ENCODE assay signal across 8 mouse cellular contexts in genomic region chr19:6291117-6291781, GRCm38 (mm10). TPM values are rescaled to one million over a fixed set of nuclear protein-coding genes. Genes with fewer than 3 reads are reported as not detected.
DNase-seq lines count a peak whose midpoint lies in the region; ATAC-seq lines count a peak whose summit lies in the region.

No protein-coding gene starts in this region.

- peak; percentile 55 to 68 for DNase-seq in cerebellum, postnatal 14 days
- peak; percentile 61 for DNase-seq in liver, embryonic 13.5 days
- no peak for DNase-seq in c-Kit-positive CD71-positive TER-119-positive erythroid progenitor cells, embryonic 14.5 days (ENCODE audit: low spot score)
- DNase-seq in layer of hippocampus, adult 18-20 months (ENCODE audit: low spot score in 2 of 2) = no peak

- peaks cover 24% of the 10 kb centered on the region for H3K4me1 ChIP-seq in hindbrain, embryonic 13.5 days (replicated peaks)
- 0 out of 2 replicates have a peak, but pooled peaks cover 5% of the 10 kb centered on the region for H3K4me1 ChIP-seq in hindbrain, embryonic 12.5 days
- peaks cover 18% of the 10 kb centered on the region; the same call in 1 of the 2 replicates for H3K4me1 ChIP-seq in hindbrain, embryonic 15.5 days (replicated peaks)
- peaks cover 86% of the 10 kb centered on the region for H3K4me1 ChIP-seq in liver, embryonic 13.5 days (replicated peaks)

- H3K27ac ChIP-seq in hindbrain, embryonic 13.5 days = no peak overlapping the region
- no peak overlapping the region for H3K27ac ChIP-seq in hindbrain, embryonic 12.5 days
- peak overlapping the region; percentile 38 for H3K27ac ChIP-seq in hindbrain, embryonic 15.5 days (replicated peaks)
- H3K27ac ChIP-seq in liver, embryonic 13.5 days = peak overlapping the region; percentile 93

- H3K9me3 ChIP-seq in hindbrain, embryonic 13.5 days = no peaks in the 10 kb centered on the region
- no peaks in the 10 kb centered on the region for H3K9me3 ChIP-seq in hindbrain, embryonic 12.5 days (replicated peaks)
- no peaks in the 10 kb centered on the region for H3K9me3 ChIP-seq in hindbrain, embryonic 15.5 days
- no peaks in the 10 kb centered on the region for H3K9me3 ChIP-seq in liver, embryonic 13.5 days (replicated peaks)

- no peak for ATAC-seq in hindbrain, embryonic 13.5 days (ENCODE audit: low FRiP score)
- no peak for ATAC-seq in hindbrain, embryonic 12.5 days (ENCODE audit: low FRiP score)
- no peak for ATAC-seq in hindbrain, embryonic 15.5 days (ENCODE audit: low FRiP score, low read depth)
- peak; percentile 71 for ATAC-seq in liver, embryonic 13.5 days (ENCODE audit: low read depth)
- ATAC-seq in granulocyte monocyte progenitor cell, adult 5-6 weeks (replicated peaks; ENCODE audit: poor library complexity, severe bottlenecking) = no peak

- H3K4me2 ChIP-seq in hindbrain, embryonic 13.5 days = no peak overlapping the region
- H3K4me2 ChIP-seq in hindbrain, embryonic 12.5 days (replicated peaks) = no peak overlapping the region
- no peak overlapping the region for H3K4me2 ChIP-seq in hindbrain, embryonic 15.5 days
- peak overlapping the region; percentile 48 for H3K4me2 ChIP-seq in liver, embryonic 13.5 days

- H3K27me3 ChIP-seq in hindbrain, embryonic 13.5 days = no peaks in the 10 kb centered on the region
- H3K27me3 ChIP-seq in hindbrain, embryonic 12.5 days = no peaks in the 10 kb centered on the region
- H3K27me3 ChIP-seq in hindbrain, embryonic 15.5 days = no peaks in the 10 kb centered on the region
- no peaks in the 10 kb centered on the region for H3K27me3 ChIP-seq in liver, embryonic 13.5 days

- no peak overlapping the region for H3K4me3 ChIP-seq in hindbrain, embryonic 13.5 days
- H3K4me3 ChIP-seq in hindbrain, embryonic 12.5 days = no peak overlapping the region
- no peak overlapping the region for H3K4me3 ChIP-seq in hindbrain, embryonic 15.5 days
- H3K4me3 ChIP-seq in liver, embryonic 13.5 days (replicated peaks) = peak overlapping the region; percentile 18

- peak overlapping the region; percentile 46; the same call in 1 of the 2 replicates for H3K9ac ChIP-seq in hindbrain, embryonic 13.5 days
- no peak overlapping the region for H3K9ac ChIP-seq in hindbrain, embryonic 12.5 days
- no peak overlapping the region for H3K9ac ChIP-seq in hindbrain, embryonic 15.5 days
- H3K9ac ChIP-seq in liver, embryonic 13.5 days = peak overlapping the region; percentile 72

- peaks cover 81% of the 10 kb centered on the region for H3K36me3 ChIP-seq in hindbrain, embryonic 13.5 days
- peaks cover 54% of the 10 kb centered on the region for H3K36me3 ChIP-seq in hindbrain, embryonic 12.5 days
- H3K36me3 ChIP-seq in hindbrain, embryonic 15.5 days = peaks cover 26% of the 10 kb centered on the region
- peaks cover 85% of the 10 kb centered on the region for H3K36me3 ChIP-seq in liver, embryonic 13.5 days

- WGBS in hindbrain, embryonic 13.5 days = 81% methylated on average over 8 of the region's 10 CpGs
- 78% methylated on average over 10 of the region's 10 CpGs for WGBS in hindbrain, embryonic 12.5 days
- WGBS in hindbrain, embryonic 15.5 days = 79% methylated on average over 10 of the region's 10 CpGs
- 31% methylated on average over 10 of the region's 10 CpGs for WGBS in liver, embryonic 13.5 days (ENCODE audit: insufficient replicate concordance)

RNA-seq across cellular contexts. Expression of gene Ehd1, which starts 14.7 kb away (rescaled TPM):
- polyA plus RNA-seq in hindbrain, embryonic 13.5 days (2015; fragmentation: Nextera tagmentation; extraction: Ambion mirVana) = 86.8 and 96.4 TPM in 2 replicates
- polyA plus RNA-seq in hindbrain, embryonic 12.5 days (2016; fragmentation: Nextera tagmentation; extraction: Ambion mirVana) = 90.8 and 92.7 TPM in 2 replicates
- 92.5 and 103 TPM in 2 replicates for polyA plus RNA-seq in hindbrain, embryonic 15.5 days (2015; fragmentation: Nextera tagmentation; extraction: Ambion mirVana)
- 68.8 and 72.6 TPM in 2 replicates for polyA plus RNA-seq in liver, embryonic 13.5 days (2015; fragmentation: Nextera tagmentation; extraction: Ambion mirVana)
- total RNA-seq in granulocyte monocyte progenitor cell, adult 5-6 weeks (2014; fragmentation: Nextera tagmentation) = 20.4 and 20.6 TPM in 2 replicates
- total RNA-seq in granulocyte monocyte progenitor cell, adult 5-6 weeks (2017) = 16.2 and 21.6 TPM in 2 replicates
- 10 to 100 TPM; 86.6 to 88.0 TPM for total RNA-seq in layer of hippocampus, adult 18-20 months (2021)

RNA-seq across cellular contexts. Expression of gene Cdc42bpg, which starts 15.0 kb away (rescaled TPM):
- polyA plus RNA-seq in hindbrain, embryonic 13.5 days (2015; fragmentation: Nextera tagmentation; extraction: Ambion mirVana) = 0.42 and 0.48 TPM in 2 replicates
- 0.48 and 0.61 TPM in 2 replicates for polyA plus RNA-seq in hindbrain, embryonic 12.5 days (2016; fragmentation: Nextera tagmentation; extraction: Ambion mirVana)
- polyA plus RNA-seq in hindbrain, embryonic 15.5 days (2015; fragmentation: Nextera tagmentation; extraction: Ambion mirVana) = 0.36 and 0.38 TPM in 2 replicates
- 0.14 and 0.16 TPM in 2 replicates for polyA plus RNA-seq in liver, embryonic 13.5 days (2015; fragmentation: Nextera tagmentation; extraction: Ambion mirVana)
- 2.6 and 4.1 TPM in 2 replicates for total RNA-seq in granulocyte monocyte progenitor cell, adult 5-6 weeks (2014; fragmentation: Nextera tagmentation)
- total RNA-seq in granulocyte monocyte progenitor cell, adult 5-6 weeks (2017) = 3.6 and 4.4 TPM in 2 replicates
- total RNA-seq in layer of hippocampus, adult 18-20 months (2021) = 1 to 10 TPM; 4.8 to 5.6 TPM

RNA-seq across cellular contexts. Expression of gene Men1, which starts 43.5 kb away (rescaled TPM):
- polyA plus RNA-seq in hindbrain, embryonic 13.5 days (2015; fragmentation: Nextera tagmentation; extraction: Ambion mirVana) = 71.7 and 73.8 TPM in 2 replicates
- polyA plus RNA-seq in hindbrain, embryonic 12.5 days (2016; fragmentation: Nextera tagmentation; extraction: Ambion mirVana) = 91.5 and 95.8 TPM in 2 replicates
- 78.8 and 82.3 TPM in 2 replicates for polyA plus RNA-seq in hindbrain, embryonic 15.5 days (2015; fragmentation: Nextera tagmentation; extraction: Ambion mirVana)
- 26.3 and 29.9 TPM in 2 replicates for polyA plus RNA-seq in liver, embryonic 13.5 days (2015; fragmentation: Nextera tagmentation; extraction: Ambion mirVana)
- total RNA-seq in granulocyte monocyte progenitor cell, adult 5-6 weeks (2014; fragmentation: Nextera tagmentation) = 37.7 and 54.2 TPM in 2 replicates
- total RNA-seq in granulocyte monocyte progenitor cell, adult 5-6 weeks (2017) = 30.5 and 33.4 TPM in 2 replicates
- total RNA-seq in layer of hippocampus, adult 18-20 months (2021) = 10 to 100 TPM; 63.0 to 71.3 TPM

RNA-seq across cellular contexts. Expression of gene Map4k2, which starts 49.7 kb away (rescaled TPM):
- 17.5 and 17.6 TPM in 2 replicates for polyA plus RNA-seq in hindbrain, embryonic 13.5 days (2015; fragmentation: Nextera tagmentation; extraction: Ambion mirVana)
- polyA plus RNA-seq in hindbrain, embryonic 12.5 days (2016; fragmentation: Nextera tagmentation; extraction: Ambion mirVana) = 15.0 and 16.0 TPM in 2 replicates
- polyA plus RNA-seq in hindbrain, embryonic 15.5 days (2015; fragmentation: Nextera tagmentation; extraction: Ambion mirVana) = 20.1 and 21.8 TPM in 2 replicates
- 4.5 and 5.8 TPM in 2 replicates for polyA plus RNA-seq in liver, embryonic 13.5 days (2015; fragmentation: Nextera tagmentation; extraction: Ambion mirVana)
- 50.7 and 54.7 TPM in 2 replicates for total RNA-seq in granulocyte monocyte progenitor cell, adult 5-6 weeks (2014; fragmentation: Nextera tagmentation)
- total RNA-seq in granulocyte monocyte progenitor cell, adult 5-6 weeks (2017) = 26.1 and 30.6 TPM in 2 replicates
- 10 to 100 TPM; 82.2 to 89.6 TPM for total RNA-seq in layer of hippocampus, adult 18-20 months (2021)

RNA-seq across cellular contexts. Expression of gene Atg2a, which starts 49.8 kb away (rescaled TPM):
- 11.6 and 11.7 TPM in 2 replicates for polyA plus RNA-seq in hindbrain, embryonic 13.5 days (2015; fragmentation: Nextera tagmentation; extraction: Ambion mirVana)
- 14.7 and 15.4 TPM in 2 replicates for polyA plus RNA-seq in hindbrain, embryonic 12.5 days (2016; fragmentation: Nextera tagmentation; extraction: Ambion mirVana)
- 13.3 and 16.1 TPM in 2 replicates for polyA plus RNA-seq in hindbrain, embryonic 15.5 days (2015; fragmentation: Nextera tagmentation; extraction: Ambion mirVana)
- 4.1 and 4.8 TPM in 2 replicates for polyA plus RNA-seq in liver, embryonic 13.5 days (2015; fragmentation: Nextera tagmentation; extraction: Ambion mirVana)
- total RNA-seq in granulocyte monocyte progenitor cell, adult 5-6 weeks (2014; fragmentation: Nextera tagmentation) = 18.3 and 30.9 TPM in 2 replicates
- total RNA-seq in granulocyte monocyte progenitor cell, adult 5-6 weeks (2017) = 5.5 and 8.3 TPM in 2 replicates
- 10 to 100 TPM; 34.0 to 34.2 TPM for total RNA-seq in layer of hippocampus, adult 18-20 months (2021)

Comparison
In these comparisons a context has a peak if more than half of its experiments do, and no peak if none do; other contexts are left out.
1. H3K27ac ChIP-seq: peak in hindbrain, embryonic 15.5 days (single experiment) and liver, embryonic 13.5 days (single experiment); none in hindbrain, embryonic 13.5 days (single experiment) and hindbrain, embryonic 12.5 days (single experiment).
2. H3K9ac ChIP-seq: peak in hindbrain, embryonic 13.5 days (single experiment) and liver, embryonic 13.5 days (single experiment); none in hindbrain, embryonic 12.5 days (single experiment) and hindbrain, embryonic 15.5 days (single experiment).
3. DNase-seq: peak in cerebellum, postnatal 14 days (2 of 2) and liver, embryonic 13.5 days (single experiment); none in c-Kit-positive CD71-positive TER-119-positive erythroid progenitor cells, embryonic 14.5 days (single experiment) and layer of hippocampus, adult 18-20 months (0 of 2).